Mouse (Mus musculus) left cerebral cortex, postnatal 10 days (tissue): Measurements from ENCODE around the gene Grik5. TPM values are rescaled to one million over a fixed set of nuclear protein-coding genes. Genes with fewer than 3 reads are reported as not detected.
"Not testable (repeated sequence)": the region's sequence is repeated elsewhere in the genome, so short reads cannot be mapped to it uniquely, and the experiment has no call there.

Experiments
- DNase-seq, 2 experiments: peaks; one replicate each; pipeline ENCODE4 v3.0.0; 2021 to 2022; ENCODE audit warnings: low spot score in 2 of 2, mixed read lengths in 1 of 2; ENCODE audit errors: extremely low spot score in 1 of 2
- intact Hi-C: fragments of 180-260 bp; cut with DNase I; formaldehyde crosslinking; loops from one replicate; pipeline ENCODE4 v1.15.1; 2025
- total RNA-seq, 2 experiments: library from RNA; stranded (reverse); gene quantifications; 2 replicates each; pipeline ENCODE4 v1.2.3; 2021

The Grik5 gene
- total RNA-seq, 2 experiments from 2014 or later: 226 to 237 TPM

GRCm38 (mm10) chr7:25049295-25049930, 22.7 kb downstream of the Grik5 start:
- intact Hi-C loops: no loop called here
- DNase-seq: no peak

- DNase-seq: no peak
- intact Hi-C loops: no loop called here
Observed at GRCm38 (mm10) chr7:25047363-25047762, 24.8 kb downstream of the Grik5 start.

- DNase-seq, intact Hi-C loops: not testable (repeated sequence)
Observed at GRCm38 (mm10) chr7:25044599-25044998, 27.5 kb downstream of the Grik5 start.

GRCm38 (mm10) chr7:25041921-25042320, 30.2 kb downstream of the Grik5 start:
- intact Hi-C loops: no loop called here
- no peak for DNase-seq

GRCm38 (mm10) chr7:25035916-25036315, 36.2 kb downstream of the Grik5 start:
- intact Hi-C loops: no loop called here

GRCm38 (mm10) chr7:25034796-25035195, 37.4 kb downstream of the Grik5 start:
- DNase-seq: no peak

More at GRCm38 (mm10) chr7:25035916-25036315, 36.2 kb downstream of the Grik5 start:
- peak; percentile 71 to 77 for DNase-seq

GRCm38 (mm10) chr7:25031528-25031927, 40.6 kb downstream of the Grik5 start:
- intact Hi-C loops: no loop called here
- DNase-seq: no peak

More at GRCm38 (mm10) chr7:25034796-25035195, 37.4 kb downstream of the Grik5 start:
- intact Hi-C loops: no loop called here

GRCm38 (mm10) chr7:25030032-25030753, 42.0 kb downstream of the Grik5 start:
- intact Hi-C loops: no loop called here

GRCm38 (mm10) chr7:25026452-25026851, 45.7 kb downstream of the Grik5 start:
- DNase-seq: no peak
- intact Hi-C loops: no loop called here

More at GRCm38 (mm10) chr7:25030032-25030753, 42.0 kb downstream of the Grik5 start:
- peak in 1 of 2 experiments; percentile 77 for DNase-seq

GRCm38 (mm10) chr7:25025855-25026439, 46.2 kb downstream of the Grik5 start:
- DNase-seq: no peak
- intact Hi-C loops: no loop called here

GRCm38 (mm10) chr7:25011592-25011991, 60.6 kb downstream of the Grik5 start:
- intact Hi-C loops: no loop called here
- DNase-seq: no peak

- peak; percentile 62 to 81 for DNase-seq
- intact Hi-C loops: no loop called here
Observed at GRCm38 (mm10) chr7:25010090-25010913, 61.8 kb downstream of the Grik5 start.

GRCm38 (mm10) chr7:25009099-25009700, 62.9 kb downstream of the Grik5 start:
- intact Hi-C loops: no loop called here
- peak; percentile 73 to 80 for DNase-seq

GRCm38 (mm10) chr7:25008635-25009034, 63.5 kb downstream of the Grik5 start:
- intact Hi-C loops: no loop called here
- peak; percentile 45 to 76 for DNase-seq

GRCm38 (mm10) chr7:25007609-25008374, 64.4 kb downstream of the Grik5 start:
- DNase-seq: peak; percentile 81 to 87
- intact Hi-C loops: no loop called here

- no peak for DNase-seq
- intact Hi-C loops: no loop called here
Observed at GRCm38 (mm10) chr7:25006586-25007364, 65.4 kb downstream of the Grik5 start.

GRCm38 (mm10) chr7:25006171-25006570, 66.0 kb downstream of the Grik5 start:
- no peak for DNase-seq
- intact Hi-C loops: no loop called here
